Mouse (Mus musculus): ENCODE data around the gene Bbx.

GRCm38 (mm10) chr16:50388499-50388898, 43.7 kb downstream of the Bbx start:
- TF ChIP-seq CTCF (IDR thresholded peaks at IDR 0.05; ENCODE audit: low read depth, low read length) (no peak), GATA1 (IDR thresholded peaks at IDR 0.05; ENCODE audit: borderline replicate concordance, low read length) (no peak), POLR2AphosphoS5 (IDR thresholded peaks at IDR 0.05; ENCODE audit: insufficient replicate concordance, low read depth, low read length) (no peak), TAL1 (conservative IDR thresholded peaks at IDR 0.05; ENCODE audit: low read depth, low read length) (no peak), GATA2 (IDR thresholded peaks at IDR 0.05; ENCODE audit: borderline replicate concordance, low read depth, low read length) (no peak)
